Mouse (Mus musculus) CD4-positive, CD25-positive, alpha-beta regulatory T cell, adult 2 months (primary cell): ENCODE results near the gene Gm40460.
A peak's percentile ranks its signal among the peaks of the same experiment; 100 is the strongest.
"Not testable (repeated sequence)": the region's sequence is repeated elsewhere in the genome, so short reads cannot be mapped to it uniquely, and the experiment has no call there.

ENCODE experiments used
- DNase-seq: peaks from one replicate; pipeline ENCODE4 v3.0.0-alpha.2; 2012; ENCODE audit warnings: low read depth, low spot score

Gm40460 gene

GRCm38 (mm10) chr7:142240978-142241377 lies at the start of gene Gm40460:
Gene Gm40460 (minus strand): TSS chr7:142241078.
- DNase-seq = no peak

- not testable (repeated sequence) for DNase-seq
Observed at GRCm38 (mm10) chr7:142285910-142286612, 45.2 kb upstream of the Gm40460 start.

- no peak for DNase-seq
Observed at GRCm38 (mm10) chr7:142285130-142285835, 44.4 kb upstream of the Gm40460 start.

- peak; percentile 90 for DNase-seq
Observed at GRCm38 (mm10) chr7:142284615-142285080, 43.8 kb upstream of the Gm40460 start.

GRCm38 (mm10) chr7:142284023-142284591 lies 43.2 kb upstream of the Gm40460 start:
- DNase-seq = peak; percentile 76

GRCm38 (mm10) chr7:142282847-142283246 lies 42.0 kb upstream of the Gm40460 start:
- not testable (repeated sequence) for DNase-seq

GRCm38 (mm10) chr7:142279291-142279690 lies 38.4 kb upstream of the Gm40460 start:
- DNase-seq = not testable (repeated sequence)

GRCm38 (mm10) chr7:142278183-142278582 lies 37.3 kb upstream of the Gm40460 start:
- peak; percentile 72 for DNase-seq

- not testable (repeated sequence) for DNase-seq
Observed at GRCm38 (mm10) chr7:142274263-142274662, 33.4 kb upstream of the Gm40460 start, which contains the start of gene Gm4559. Gene Gm4559 (minus strand): TSS chr7:142274363.

GRCm38 (mm10) chr7:142258254-142258653 lies 17.4 kb upstream of the Gm40460 start, which contains the start of gene Gm2431:
Gene Gm2431 (minus strand): TSS chr7:142258354.
- not testable (repeated sequence) for DNase-seq

- DNase-seq = peak; percentile 27
Observed at GRCm38 (mm10) chr7:142255517-142255916, 14.6 kb upstream of the Gm40460 start.

- peak; percentile 16 for DNase-seq
Observed at GRCm38 (mm10) chr7:142249824-142250223, 8.9 kb upstream of the Gm40460 start.

GRCm38 (mm10) chr7:142231540-142231939 lies 9.3 kb downstream of the Gm40460 start:
- no peak for DNase-seq

- DNase-seq = not testable (repeated sequence)
Observed at GRCm38 (mm10) chr7:142229871-142230270, 11.0 kb downstream of the Gm40460 start, which contains the start of gene Krtap5-5. Gene Krtap5-5 (minus strand): TSS chr7:142229971.

GRCm38 (mm10) chr7:142224518-142224917 lies 16.4 kb downstream of the Gm40460 start:
- DNase-seq = no peak

- not testable (repeated sequence) for DNase-seq
Observed at GRCm38 (mm10) chr7:142212136-142212535, 28.7 kb downstream of the Gm40460 start.

GRCm38 (mm10) chr7:142211559-142211958 lies 29.3 kb downstream of the Gm40460 start, which contains the start of gene Gm7579:
Gene Gm7579 (plus strand): TSS chr7:142211859.
- DNase-seq = no peak

GRCm38 (mm10) chr7:142206891-142207290 lies 34.0 kb downstream of the Gm40460 start:
- DNase-seq = not testable (repeated sequence)

GRCm38 (mm10) chr7:142205488-142205887 lies 35.4 kb downstream of the Gm40460 start:
- DNase-seq = no peak

- no peak for DNase-seq
Observed at GRCm38 (mm10) chr7:142201064-142201463, 39.8 kb downstream of the Gm40460 start, which contains the start of gene Krtap5-3. Gene Krtap5-3 (plus strand): TSS chr7:142201364.

GRCm38 (mm10) chr7:142198748-142199147 lies 42.1 kb downstream of the Gm40460 start:
- DNase-seq = no peak
